Mouse (Mus musculus): ENCODE measurements around the gene Ccdc85c.

Ccdc85c gene

DNA sequence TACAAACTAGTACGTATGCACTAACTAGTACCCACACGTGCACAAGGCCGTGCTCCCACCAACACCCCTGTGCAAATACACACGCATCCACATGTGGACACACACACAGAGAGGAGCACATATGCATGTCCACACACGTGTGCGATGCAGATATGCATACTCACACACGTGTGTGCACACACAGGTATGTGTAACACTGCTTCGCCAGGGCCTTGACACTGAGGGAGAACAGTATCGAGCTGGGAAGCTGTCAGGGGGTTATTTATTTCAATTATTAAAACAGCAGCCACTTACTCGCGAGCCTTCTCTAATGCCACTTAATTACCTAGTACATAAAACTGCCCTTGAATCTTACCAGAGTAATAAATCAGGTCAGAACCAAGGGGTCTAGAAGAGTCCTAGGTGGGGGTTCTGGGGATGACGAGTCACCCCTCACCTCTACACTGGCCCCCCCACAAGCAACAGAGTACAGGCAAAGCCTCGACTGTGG is 34.8 kb downstream of the Ccdc85c start:
- no peak for DNase-seq (ENCODE audit: low read depth)

DNA sequence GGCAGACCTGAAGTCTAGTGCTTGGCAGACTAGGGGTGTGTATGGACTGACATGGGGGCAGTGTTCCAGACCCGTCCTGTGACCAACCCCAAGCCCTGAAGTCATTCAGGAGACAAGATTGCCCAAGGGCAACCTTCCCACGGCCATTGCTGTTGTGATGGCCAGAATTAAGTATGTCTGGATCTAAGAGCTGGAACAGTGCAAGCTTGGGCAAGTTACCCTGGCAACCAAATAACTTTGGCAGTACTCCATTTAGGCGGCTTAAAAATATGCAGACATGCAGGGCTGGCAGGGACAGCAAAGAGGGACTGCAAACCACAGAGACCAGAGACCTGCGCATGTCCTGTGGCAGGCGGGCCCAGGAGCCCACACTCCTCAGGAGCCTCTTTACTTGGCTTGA is 35.8 kb downstream of the Ccdc85c start:
- peak; percentile 79 for DNase-seq (ENCODE audit: low read depth)

- DNase-seq (ENCODE audit: low read depth) = no peak
Measured at GRCm38 (mm10) chr12:108238395-108239035, 36.7 kb downstream of the Ccdc85c start.

GRCm38 (mm10) chr12:108237300-108238006 is 37.8 kb downstream of the Ccdc85c start:
- DNase-seq (ENCODE audit: low read depth) = no peak

DNA sequence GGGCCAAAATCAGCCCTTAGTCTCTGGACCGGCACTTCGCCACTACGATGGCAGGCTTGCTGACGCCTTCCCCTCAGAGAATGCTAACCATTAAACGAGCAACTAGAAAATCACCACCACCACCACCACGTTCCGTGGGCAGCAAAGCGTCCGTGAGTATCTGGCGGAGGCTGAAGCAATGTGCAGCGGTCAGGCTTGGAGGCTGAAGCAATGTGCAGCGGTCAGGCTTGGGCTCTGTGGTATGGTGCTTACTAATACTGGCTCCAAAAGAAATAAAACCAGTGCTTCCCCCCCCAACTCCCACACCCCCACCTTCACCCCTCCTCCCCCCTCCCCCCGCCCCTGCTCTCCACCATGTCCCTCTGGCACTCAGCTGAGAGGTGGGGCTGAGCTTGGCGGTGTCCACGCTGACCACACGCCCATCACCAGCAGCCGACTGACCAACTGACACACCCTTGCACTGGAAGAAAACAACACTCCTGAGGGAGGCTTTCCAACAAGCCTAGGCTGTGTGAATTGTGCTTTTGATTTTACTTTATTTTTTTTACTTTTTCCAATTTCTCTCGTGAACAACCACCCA is 39.2 kb downstream of the Ccdc85c start:
- DNase-seq (ENCODE audit: low read depth) = peak; percentile 48

- no peak for DNase-seq (ENCODE audit: low read depth)
Measured at GRCm38 (mm10) chr12:108234832-108235602, 40.2 kb downstream of the Ccdc85c start.

DNA sequence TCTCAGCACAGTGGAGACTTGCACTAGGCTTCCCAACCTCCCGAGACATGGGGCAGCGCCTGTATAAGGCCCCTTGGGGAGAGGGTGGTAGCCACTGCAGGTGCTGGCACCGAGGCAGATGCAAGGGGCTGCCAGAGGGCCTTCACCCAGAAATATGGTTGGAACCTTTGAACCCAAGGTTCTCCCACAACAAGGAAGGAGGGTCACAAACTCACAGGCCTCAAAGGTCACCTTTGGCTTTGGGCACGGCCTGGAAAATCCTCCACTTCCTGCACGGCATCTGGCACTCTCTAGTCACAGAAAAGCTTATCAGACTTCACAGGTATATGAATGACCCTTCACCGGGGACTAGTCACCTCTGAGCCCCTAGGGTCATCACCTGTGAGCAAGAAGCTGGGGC is 41.5 kb downstream of the Ccdc85c start:
- no peak for DNase-seq (ENCODE audit: low read depth)

DNA sequence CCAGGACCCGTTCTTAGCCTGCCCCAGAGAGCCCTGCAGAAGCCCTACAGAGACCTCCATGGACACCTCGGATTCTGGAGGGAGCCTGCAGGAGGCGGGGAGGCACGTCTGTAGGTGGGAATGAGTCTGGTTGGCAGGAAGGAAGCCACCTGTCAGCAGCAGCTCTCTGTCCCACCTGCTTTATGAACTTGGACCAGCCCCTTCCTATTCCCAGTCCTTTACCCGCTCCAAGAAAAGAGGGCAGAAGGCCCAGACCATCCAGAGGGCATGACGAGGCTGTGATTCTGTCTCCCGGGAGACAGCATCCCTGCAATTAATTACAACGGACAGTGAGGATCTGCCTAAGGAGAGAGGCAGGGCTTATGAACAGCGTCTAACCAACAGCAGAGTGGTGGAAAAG is 43.3 kb downstream of the Ccdc85c start:
- no peak for DNase-seq (ENCODE audit: low read depth)

DNA sequence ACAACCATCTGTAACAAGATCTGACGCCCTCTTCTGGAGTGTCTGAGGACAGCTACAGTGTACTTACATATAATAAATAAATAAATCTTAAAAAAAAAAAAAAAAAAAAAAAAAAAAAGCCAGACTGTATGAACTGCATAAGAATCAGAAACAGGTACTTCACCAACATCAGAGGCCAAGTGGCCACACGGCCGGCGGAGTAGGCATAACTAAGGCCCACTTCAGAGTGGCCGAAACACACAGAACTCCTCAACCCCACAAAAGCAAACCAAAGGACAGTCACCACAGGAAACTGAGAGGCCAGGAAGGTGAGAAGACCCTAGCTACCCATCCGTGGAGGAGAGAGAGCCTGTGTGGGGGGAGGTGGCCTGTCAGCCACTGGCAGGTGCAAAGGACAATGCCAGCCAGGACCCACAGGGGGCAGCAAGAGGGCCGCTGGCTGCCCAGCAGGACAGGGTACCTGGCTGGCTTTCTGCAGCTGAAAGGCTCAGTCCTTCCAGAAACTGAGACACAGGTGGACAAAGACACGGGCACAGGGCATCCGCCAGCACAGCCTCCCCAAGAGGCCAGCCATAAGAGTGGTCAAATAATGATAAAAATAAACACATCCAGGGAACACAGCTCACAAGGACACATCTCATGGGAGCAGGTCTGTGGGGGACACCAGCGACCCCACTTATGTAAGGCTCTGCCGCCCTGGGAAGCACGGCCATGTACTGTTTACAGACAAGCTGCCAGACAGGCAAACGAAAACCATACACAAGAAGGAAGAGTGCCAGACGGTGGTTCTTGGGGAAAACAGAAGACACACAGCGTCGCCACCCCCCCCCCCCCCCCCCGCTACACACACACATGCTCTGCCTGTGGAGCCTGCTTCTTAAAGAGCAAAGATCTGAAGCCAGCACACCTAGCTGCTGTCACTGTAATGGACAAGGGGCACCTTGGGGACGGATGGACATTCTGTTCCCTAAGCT is 44.1 kb downstream of the Ccdc85c start:
- DNase-seq (ENCODE audit: low read depth) = peak; percentile 40

DNA sequence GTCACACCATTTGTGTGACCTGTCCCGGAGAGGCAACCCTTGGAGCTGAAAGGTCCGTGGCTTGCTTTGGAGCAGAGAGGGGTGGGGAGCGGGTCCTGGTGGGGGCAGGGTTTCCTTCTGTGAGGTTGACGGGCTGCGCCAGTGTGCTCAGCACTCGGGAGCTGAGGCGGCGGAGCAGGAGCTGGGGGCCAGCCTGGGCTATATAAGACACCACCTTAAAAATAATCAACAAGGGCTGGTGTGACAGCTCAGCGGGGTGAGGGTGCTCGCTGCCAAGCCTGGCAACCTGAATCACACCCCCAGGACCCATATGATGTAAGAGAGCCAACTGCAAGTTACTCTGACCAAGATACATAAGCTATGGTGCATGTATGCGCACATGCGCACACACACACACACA is 45.1 kb downstream of the Ccdc85c start:
- DNase-seq (ENCODE audit: low read depth) = no peak

DNA sequence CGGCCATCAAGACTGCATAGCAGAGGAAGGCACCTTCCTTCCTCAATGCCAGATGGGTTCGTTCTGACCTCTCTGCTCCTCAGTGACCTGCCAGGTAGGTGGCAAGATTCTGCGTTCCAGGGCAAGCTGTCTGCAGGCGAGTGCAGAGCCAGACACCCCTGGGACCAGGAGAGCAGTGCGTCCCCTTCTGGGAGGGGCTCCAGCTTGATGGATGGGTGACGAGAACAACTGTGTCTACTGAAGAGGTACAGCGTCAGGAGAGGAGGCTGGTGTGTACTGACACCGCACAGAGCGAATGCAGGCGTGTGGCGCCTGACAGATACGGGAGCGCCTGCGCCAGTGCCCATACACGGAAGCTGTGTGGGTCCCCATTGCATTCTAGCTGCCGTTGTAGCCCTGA is 47.7 kb downstream of the Ccdc85c start:
- DNase-seq (ENCODE audit: low read depth) = no peak

DNA sequence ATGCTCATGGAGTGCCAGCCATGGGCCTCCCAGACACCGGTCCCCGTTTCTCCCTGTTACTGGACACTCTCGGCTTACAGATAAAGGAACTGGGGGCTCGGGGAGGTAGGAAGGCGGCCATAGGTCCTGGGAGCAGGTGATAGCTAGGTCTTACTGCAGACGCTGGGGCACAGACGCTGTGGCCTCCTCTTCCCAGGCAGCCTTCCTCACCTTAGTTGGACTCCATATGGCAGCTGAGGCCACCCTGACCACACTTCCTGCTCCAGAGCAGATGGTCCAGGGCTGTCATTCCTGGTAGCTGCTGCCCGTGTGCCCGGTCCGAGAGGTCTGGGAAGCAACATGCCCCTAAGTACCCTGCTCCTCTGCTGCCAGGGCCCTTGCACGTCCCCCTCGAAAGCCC is 48.3 kb downstream of the Ccdc85c start:
- DNase-seq (ENCODE audit: low read depth) = no peak

- no peak for DNase-seq (ENCODE audit: low read depth)
Measured at GRCm38 (mm10) chr12:108226216-108226615, 49.0 kb downstream of the Ccdc85c start.

- peak; percentile 55 for DNase-seq (ENCODE audit: low read depth)
Measured at GRCm38 (mm10) chr12:108225781-108226180, 49.4 kb downstream of the Ccdc85c start.

GRCm38 (mm10) chr12:108223357-108223756 is 51.9 kb downstream of the Ccdc85c start:
- peak; percentile 90 for DNase-seq (ENCODE audit: low read depth)

- DNase-seq (ENCODE audit: low read depth) = no peak
Measured at GRCm38 (mm10) chr12:108221712-108222111, 53.5 kb downstream of the Ccdc85c start.

- peak; percentile 32 for DNase-seq (ENCODE audit: low read depth)
Measured at GRCm38 (mm10) chr12:108221206-108221605, 54.0 kb downstream of the Ccdc85c start.

DNA sequence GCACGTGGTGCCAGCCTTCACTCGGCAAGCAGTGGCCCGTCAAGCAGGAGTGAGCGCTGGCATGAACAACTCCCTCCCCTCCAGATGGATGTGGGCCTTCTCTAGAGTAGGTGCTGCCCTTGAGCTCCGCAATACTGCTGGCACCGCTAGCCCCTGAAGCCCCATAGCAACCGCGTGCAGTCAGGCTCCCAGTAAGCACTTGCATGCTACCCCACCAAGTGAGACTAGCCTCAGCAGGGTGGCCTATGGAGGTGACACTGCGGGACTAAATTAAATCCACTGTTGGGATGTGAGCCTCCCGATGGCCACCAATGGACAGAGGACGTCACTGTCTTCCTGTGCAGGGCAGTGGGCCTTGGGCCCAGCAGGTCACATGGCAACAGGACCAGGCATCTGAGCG is 54.6 kb downstream of the Ccdc85c start:
- DNase-seq (ENCODE audit: low read depth) = no peak

GRCm38 (mm10) chr12:108219825-108220616 is 55.2 kb downstream of the Ccdc85c start:
- no peak for DNase-seq (ENCODE audit: low read depth)

DNA sequence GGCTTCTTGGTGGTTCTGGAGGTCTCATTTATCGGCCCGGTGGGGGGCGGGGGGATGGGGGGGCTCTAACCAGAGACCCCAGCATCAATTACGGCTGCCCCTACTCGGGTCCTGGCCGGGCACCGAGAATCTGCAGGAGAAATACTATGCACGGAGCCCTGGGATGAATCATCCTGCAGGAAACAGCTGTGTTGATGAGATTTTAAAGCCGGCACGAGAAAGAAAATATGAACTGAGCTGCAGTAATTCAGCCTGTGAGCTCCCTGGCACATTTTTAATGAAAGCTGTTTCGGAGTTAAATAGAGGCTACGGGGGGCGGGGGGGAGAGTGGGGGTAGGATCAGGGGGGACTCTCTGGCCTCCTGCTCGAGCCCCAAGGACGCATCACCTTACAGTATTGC is 56.1 kb downstream of the Ccdc85c start:
- DNase-seq (ENCODE audit: low read depth) = peak; percentile 57
